ENCODE assay signal across 21 mouse cellular contexts in genomic region chr15:97760952-97761351, GRCm38 (mm10). TPM values are rescaled to one million over a fixed set of nuclear protein-coding genes. Genes with fewer than 3 reads are reported as not detected.
DNase-seq lines count a peak whose midpoint lies in the region; ATAC-seq and TF ChIP-seq lines count a peak whose summit lies in the region.
"Had no signal": no experiment of that assay in that cellular context is flagged by ENCODE, and none has a peak within 500 bp of the region (broad histone marks: within the 10 kb centered on the region; RNA-seq: fewer than 3 reads in every experiment).

No protein-coding gene starts in this region.

- ATAC-seq in stomach, embryonic 15.5 days (ENCODE audit: insufficient read depth, low FRiP score, low read depth): no peak
- no peak for ATAC-seq in stomach, postnatal 0 days (ENCODE audit: low FRiP score, low TSS enrichment)
- ATAC-seq in forebrain, embryonic 15.5 days (replicated peaks): no peak
- ATAC-seq: CD4-positive, CD25-positive, alpha-beta regulatory T cell, adult 4 months; forebrain, embryonic 16.5 days had no signal

- whole genome bisulfite sequencing in heart, embryonic 10.5 days: 61% methylated on average over 5 of the region's 5 CpGs
- 66% methylated on average over 5 of the region's 5 CpGs for WGBS in stomach, embryonic 15.5 days
- WGBS in stomach, postnatal 0 days: 57% methylated on average over 5 of the region's 5 CpGs
- 57% methylated on average over 5 of the region's 5 CpGs for WGBS in forebrain, embryonic 15.5 days

- 0 out of 2 replicates have a peak overlapping the region, but pooled peaks have one; percentile 42 for H3K27ac ChIP-seq in heart, embryonic 10.5 days
- H3K27ac ChIP-seq in layer of hippocampus, adult 2 months: peak overlapping the region; percentile 75; the same call in 1 of the 2 replicates
- no peak overlapping the region for H3K27ac ChIP-seq in stomach, embryonic 15.5 days
- H3K27ac ChIP-seq in stomach, postnatal 0 days (replicated peaks): no peak overlapping the region
- no peak overlapping the region for H3K27ac ChIP-seq in forebrain, embryonic 15.5 days (replicated peaks)
- H3K27ac ChIP-seq: embryonic facial prominence, embryonic 12.5 days; hindbrain, embryonic 13.5 days had no signal

- TF ChIP-seq EP300 in stomach, postnatal 0 days (optimal IDR thresholded peaks at IDR 0.05): no peak

- no peaks in the 10 kb centered on the region for H3K9me3 ChIP-seq in heart, embryonic 10.5 days
- H3K9me3 ChIP-seq in stomach, embryonic 15.5 days: no peaks in the 10 kb centered on the region
- H3K9me3 ChIP-seq in stomach, postnatal 0 days (ENCODE audit: control insufficient read depth, low read length): no peaks in the 10 kb centered on the region
- no peaks in the 10 kb centered on the region for H3K9me3 ChIP-seq in forebrain, embryonic 15.5 days
- H3K9me3 ChIP-seq: embryonic facial prominence, embryonic 12.5 days; heart, embryonic 12.5 days; hindbrain, embryonic 13.5 days had no signal

- H3K27me3 ChIP-seq in heart, embryonic 10.5 days (ENCODE audit: insufficient read depth, poor library complexity, severe bottlenecking): peaks cover 77% of the 10 kb centered on the region
- H3K27me3 ChIP-seq in stomach, embryonic 15.5 days (replicated peaks): no peaks in the 10 kb centered on the region
- H3K27me3 ChIP-seq in stomach, postnatal 0 days (ENCODE audit: control insufficient read depth, insufficient read depth, low read length): no peaks in the 10 kb centered on the region
- H3K27me3 ChIP-seq in forebrain, embryonic 15.5 days: peaks cover 3% of the 10 kb centered on the region; the same call in 1 of the 2 replicates

- TF ChIP-seq CTCF in layer of hippocampus, adult 2 months (conservative IDR thresholded peaks at IDR 0.05): no peak
- TF ChIP-seq CTCF in stomach, postnatal 0 days (IDR thresholded peaks at IDR 0.05; ENCODE audit: low read depth): no peak

- H3K4me3 ChIP-seq in heart, embryonic 10.5 days: no peak overlapping the region
- no peak overlapping the region for H3K4me3 ChIP-seq in layer of hippocampus, adult 2 months
- no peak overlapping the region for H3K4me3 ChIP-seq in stomach, embryonic 15.5 days (replicated peaks)
- no peak overlapping the region for H3K4me3 ChIP-seq in stomach, postnatal 0 days (ENCODE audit: low read depth, low read length)
- H3K4me3 ChIP-seq in forebrain, embryonic 15.5 days: no peak overlapping the region
- H3K4me3 ChIP-seq: embryonic facial prominence, embryonic 12.5 days; heart, embryonic 12.5 days; hindbrain, embryonic 13.5 days had no signal

- DNase-seq in heart, embryonic 10.5 days (ENCODE audit: low spot score): no peak
- DNase-seq in heart, adult 8-10 months (ENCODE audit: low spot score): no peak
- DNase-seq in layer of hippocampus, adult 2 months (ENCODE audit: low spot score in 2 of 2): no peak
- no peak for DNase-seq in layer of hippocampus, postnatal 14 days (ENCODE audit: low spot score in 2 of 2)
- DNase-seq in stomach, postnatal 0 days (ENCODE audit: low spot score): no peak
- DNase-seq: adrenal gland, postnatal 10 days; B cell, adult 2 months; cerebellum, adult 11 months; cerebellum, adult 9-10 months; cerebellum, postnatal 25 days; gastrocnemius, postnatal 10 days; heart, adult 18-20 months; heart, postnatal 36 days had no signal

- H3K4me1 ChIP-seq in heart, embryonic 10.5 days: peaks cover 52% of the 10 kb centered on the region
- 0 out of 2 replicates have a peak, but pooled peaks cover 4% of the 10 kb centered on the region for H3K4me1 ChIP-seq in stomach, embryonic 15.5 days
- H3K4me1 ChIP-seq in stomach, postnatal 0 days (replicated peaks; ENCODE audit: control insufficient read depth, insufficient read depth): 0 out of 2 replicates have a peak, but pooled peaks cover 3% of the 10 kb centered on the region
- H3K4me1 ChIP-seq in forebrain, embryonic 15.5 days: peaks cover 6% of the 10 kb centered on the region; the same call in 1 of the 2 replicates

- H3K9ac ChIP-seq in stomach, embryonic 15.5 days: no peak overlapping the region
- H3K9ac ChIP-seq in stomach, postnatal 0 days (ENCODE audit: low read length): no peak overlapping the region
- H3K9ac ChIP-seq in forebrain, embryonic 15.5 days (replicated peaks): no peak overlapping the region
- H3K9ac ChIP-seq: embryonic facial prominence, embryonic 12.5 days; heart, embryonic 12.5 days; hindbrain, embryonic 13.5 days had no signal

- peaks cover 17% of the 10 kb centered on the region for H3K36me3 ChIP-seq in heart, embryonic 10.5 days
- no peaks in the 10 kb centered on the region for H3K36me3 ChIP-seq in stomach, embryonic 15.5 days
- no peaks in the 10 kb centered on the region for H3K36me3 ChIP-seq in stomach, postnatal 0 days (ENCODE audit: control insufficient read depth, insufficient read depth, low read length)
- H3K36me3 ChIP-seq in forebrain, embryonic 15.5 days: no peaks in the 10 kb centered on the region
- H3K36me3 ChIP-seq: embryonic facial prominence, embryonic 12.5 days had no signal

- H3K4me2 ChIP-seq in stomach, embryonic 15.5 days: 0 out of 2 replicates have a peak overlapping the region, but pooled peaks have one; percentile 0
- no peak overlapping the region for H3K4me2 ChIP-seq in stomach, postnatal 0 days (replicated peaks; ENCODE audit: low read depth)
- no peak overlapping the region for H3K4me2 ChIP-seq in forebrain, embryonic 15.5 days (replicated peaks)
- H3K4me2 ChIP-seq: embryonic facial prominence, embryonic 12.5 days; heart, embryonic 12.5 days; hindbrain, embryonic 13.5 days had no signal

RNA-seq across cellular contexts. Expression of gene Rapgef3, which starts 6.8 kb away (rescaled TPM):
- polyA plus RNA-seq in heart, embryonic 10.5 days (2016; fragmentation: Nextera tagmentation; extraction: Ambion mirVana): 10.2 and 13.4 TPM in 2 replicates
- 10 to 100 TPM; 20.5 to 27.4 (median 23.8) TPM for total RNA-seq in heart, adult 8-10 months (2022)
- 10 to 100 TPM; 45.5 to 46.8 TPM for total RNA-seq in layer of hippocampus, adult 2 months (2021)
- 10 to 100 TPM; 39.3 to 40.1 TPM for total RNA-seq in layer of hippocampus, postnatal 14 days (2021)
- 9.0 and 10.0 TPM in 2 replicates for polyA plus RNA-seq in stomach, embryonic 15.5 days (2015; fragmentation: Nextera tagmentation; extraction: Ambion mirVana)
- 3.2 and 4.2 TPM in 2 replicates for polyA plus RNA-seq in stomach, postnatal 0 days (2015; fragmentation: Nextera tagmentation; extraction: Ambion mirVana)
- polyA plus RNA-seq in forebrain, embryonic 15.5 days (2015; fragmentation: Nextera tagmentation; extraction: Ambion mirVana): 8.6 and 9.0 TPM in 2 replicates

RNA-seq across cellular contexts. Expression of gene Slc48a1, which starts 17.4 kb away (rescaled TPM):
- 32.1 and 41.1 TPM in 2 replicates for polyA plus RNA-seq in heart, embryonic 10.5 days (2016; fragmentation: Nextera tagmentation; extraction: Ambion mirVana)
- total RNA-seq in heart, adult 8-10 months (2022): 10 to 100 TPM; 63.6 to 76.6 (median 67.9) TPM
- total RNA-seq in layer of hippocampus, adult 2 months (2021): 100 to 1,000 TPM; 133 to 135 TPM
- 100 to 1,000 TPM; 131 to 147 TPM for total RNA-seq in layer of hippocampus, postnatal 14 days (2021)
- 29.6 and 41.9 TPM in 2 replicates for polyA plus RNA-seq in stomach, embryonic 15.5 days (2015; fragmentation: Nextera tagmentation; extraction: Ambion mirVana)
- 36.7 and 40.7 TPM in 2 replicates for polyA plus RNA-seq in stomach, postnatal 0 days (2015; fragmentation: Nextera tagmentation; extraction: Ambion mirVana)
- 64.9 and 66.6 TPM in 2 replicates for polyA plus RNA-seq in forebrain, embryonic 15.5 days (2015; fragmentation: Nextera tagmentation; extraction: Ambion mirVana)

RNA-seq across cellular contexts. Expression of gene Endou, which starts 29.8 kb away (rescaled TPM):
- 0.11 and 0.18 TPM in 2 replicates for polyA plus RNA-seq in heart, embryonic 10.5 days (2016; fragmentation: Nextera tagmentation; extraction: Ambion mirVana)
- 1 to 10 TPM; 1.3 to 2.3 (median 1.7) TPM for total RNA-seq in heart, adult 8-10 months (2022)
- under 1 TPM; 0.59 to 0.96 TPM for total RNA-seq in layer of hippocampus, adult 2 months (2021)
- total RNA-seq in layer of hippocampus, postnatal 14 days (2021): 1 to 10 TPM in 1 of 2 experiments, under 1 TPM in 1; 0.81 to 1.7 TPM
- polyA plus RNA-seq in stomach, embryonic 15.5 days (2015; fragmentation: Nextera tagmentation; extraction: Ambion mirVana): 0.35 and 2.2 TPM in 2 replicates
- polyA plus RNA-seq in stomach, postnatal 0 days (2015; fragmentation: Nextera tagmentation; extraction: Ambion mirVana): 37.0 and 38.3 TPM in 2 replicates
- 0.22 TPM in 1 of 2 replicates, not detected in the other for polyA plus RNA-seq in forebrain, embryonic 15.5 days (2015; fragmentation: Nextera tagmentation; extraction: Ambion mirVana)
- polyA plus RNA-seq: forebrain, embryonic 11.5 days had no signal

RNA-seq across cellular contexts. Expression of gene Rpap3, which starts 55.3 kb away (rescaled TPM):
- 24.0 and 27.1 TPM in 2 replicates for polyA plus RNA-seq in heart, embryonic 10.5 days (2016; fragmentation: Nextera tagmentation; extraction: Ambion mirVana)
- total RNA-seq in heart, adult 8-10 months (2022): 10 to 100 TPM; 13.4 to 17.9 (median 15.3) TPM
- 10 to 100 TPM; 25.6 to 25.9 TPM for total RNA-seq in layer of hippocampus, adult 2 months (2021)
- 10 to 100 TPM; 25.3 to 26.4 TPM for total RNA-seq in layer of hippocampus, postnatal 14 days (2021)
- polyA plus RNA-seq in stomach, embryonic 15.5 days (2015; fragmentation: Nextera tagmentation; extraction: Ambion mirVana): 20.0 and 22.3 TPM in 2 replicates
- 13.3 and 13.9 TPM in 2 replicates for polyA plus RNA-seq in stomach, postnatal 0 days (2015; fragmentation: Nextera tagmentation; extraction: Ambion mirVana)
- polyA plus RNA-seq in forebrain, embryonic 15.5 days (2015; fragmentation: Nextera tagmentation; extraction: Ambion mirVana): 30.6 and 32.7 TPM in 2 replicates

Comparison
In these comparisons a context has a peak if more than half of its experiments do, and no peak if none do; other contexts are left out.
1. RNA of gene Endou, which starts 29.8 kb away (polyA plus RNA-seq): 37.0 to 38.3 TPM in stomach, postnatal 0 days; 0.35 to 2.2 TPM in stomach, embryonic 15.5 days, 0.22 TPM in forebrain, embryonic 15.5 days and 0.11 to 0.18 TPM in heart, embryonic 10.5 days; every median in the first group is over 10 times any median in the second.
2. H3K27ac ChIP-seq: peak in heart, embryonic 10.5 days (single experiment) and layer of hippocampus, adult 2 months (single experiment); none in stomach, embryonic 15.5 days (single experiment), stomach, postnatal 0 days (single experiment) and forebrain, embryonic 15.5 days (single experiment).